Mouse (Mus musculus): ENCODE data around the gene Lpp.

GRCm38 (mm10) chr16:24425816-24426215, 32.5 kb downstream of the Lpp start:
- TF ChIP-seq CTCF (IDR thresholded peaks at IDR 0.05; ENCODE audit: insufficient read depth, low read depth, low read length) = no peak
- no peak for TF ChIP-seq POLR2A (IDR thresholded peaks at IDR 0.05; ENCODE audit: insufficient read depth, low read depth, low read length)
